Mouse (Mus musculus) cerebellum, adult 2 months (tissue): Measurements from ENCODE around the gene Scfd2. TPM values are rescaled to one million over a fixed set of nuclear protein-coding genes. Genes with fewer than 3 reads are reported as not detected.
A peak's percentile ranks its signal among the peaks of the same experiment; 100 is the strongest.

Experiments used
- DNase-seq, 2 experiments: peaks; one replicate each; pipeline ENCODE4 v3.0.0; 2021
- H3K27ac ChIP-seq: fragments of 200-500 bp; 2 replicates; pipeline ENCODE4 v1.5.1; 2012; ENCODE audit warnings: low read length, control low read depth, inconsistent platforms; ENCODE audit not compliant: insufficient read depth
- H3K27me3 ChIP-seq: fragments of 200-500 bp; 2 replicates; pipeline ENCODE4 v1.6.1; 2012; ENCODE audit warnings: inconsistent platforms, mild to moderate bottlenecking, low read length, moderate library complexity; ENCODE audit not compliant: control insufficient read depth, insufficient read depth
- H3K4me1 ChIP-seq: fragments of 200-500 bp; 2 replicates; pipeline ENCODE4 v1.6.1; 2011; ENCODE audit warnings: low read length; ENCODE audit not compliant: control insufficient read depth, insufficient read depth
- H3K4me3 ChIP-seq: fragments of 200-500 bp; replicated peaks from 2 replicates; pipeline ENCODE3; 2011; ENCODE audit warnings: mild to moderate bottlenecking, low read depth, low read length, control low read depth; ENCODE audit not compliant: insufficient read depth
- CTCF ChIP-seq: fragments of 200-500 bp; IDR thresholded peaks from 2 replicates; pipeline ENCODE4 v1.5.1; 2011; ENCODE audit warnings: low read depth, mild to moderate bottlenecking, control low read depth, low read length, moderate library complexity, borderline replicate concordance; ENCODE audit not compliant: insufficient read depth
- POLR2A ChIP-seq: fragments of 200-500 bp; IDR thresholded peaks from 2 replicates; pipeline ENCODE4 v1.6.1; 2011; ENCODE audit warnings: low read length, control low read depth, borderline replicate concordance; ENCODE audit not compliant: insufficient read depth
- WGBS: fragments of 180-500 bp; shearing (Covaris S2); methylation state at CpG from one replicate; pipeline ENCODE4 v1.1.7; 2018; 5-methylcytosine and 5-hydroxymethylcytosine counted together
- polyA plus RNA-seq: library from polyadenylated mRNA; depleted of rRNA; stranded (reverse); fragments of >200 nt; gene quantifications from 2 replicates; pipeline ENCODE4 v1.2.3, GENCODE M21; 2012

The Scfd2 gene
- polyA plus RNA-seq, 1 experiment, result 17.7 TPM

GRCm38 (mm10) chr5:74196307-74196618 is 335.3 kb downstream of the Scfd2 start:
- Histone ChIP-seq H3K27me3 (no peaks in the 10 kb centered on the region), H3K27ac (no peak overlapping the region), H3K4me3 (peak overlapping the region; percentile 19), H3K4me1 (peaks cover 7% of the 10 kb centered on the region)
- no peak for DNase-seq
- WGBS, result 26% methylated on average over 4 of the region's 4 CpGs
- TF ChIP-seq CTCF (no peak), POLR2A (no peak)

- H3K4me1 ChIP-seq, result peaks cover 7% of the 10 kb centered on the region
- 0 out of 2 replicates have a peak overlapping the region, but pooled peaks have one; percentile 9 for H3K27ac ChIP-seq
- 5% methylated on average over 27 of the region's 27 CpGs for WGBS
- H3K4me3 ChIP-seq, result peak overlapping the region; percentile 95
- TF ChIP-seq CTCF (no peak), POLR2A (no peak)
- no peaks in the 10 kb centered on the region for H3K27me3 ChIP-seq
- peak in 1 of 2 experiments; percentile 25 for DNase-seq
Measured at GRCm38 (mm10) chr5:74195614-74196306, 335.8 kb downstream of the Scfd2 start.

GRCm38 (mm10) chr5:74194841-74195613 is 336.5 kb downstream of the Scfd2 start, which contains the start of gene Rasl11b:
Rasl11b (plus strand) TSS chr5:74195286.
- WGBS, result under 1% methylated on average over 81 of the region's 82 CpGs
- TF ChIP-seq POLR2A (peak; percentile 89), CTCF (peak; percentile 5; the same call in 1 of the 2 replicates)
- H3K4me1 ChIP-seq, result no peaks in the 10 kb centered on the region; the same call in 1 of the 2 replicates
- peak within 1 kb of the TSS; percentile 95 for H3K4me3 ChIP-seq
- H3K27ac ChIP-seq, result peak within 1 kb of the TSS; percentile 9; the same call in 1 of the 2 replicates
- no peaks in the 10 kb centered on the region for H3K27me3 ChIP-seq
- peak; percentile 93 for DNase-seq

- Histone ChIP-seq H3K27ac (no peak overlapping the region), H3K4me3 (peak overlapping the region; percentile 52), H3K4me1 (no peaks in the 10 kb centered on the region; the same call in 1 of the 2 replicates), H3K27me3 (no peaks in the 10 kb centered on the region)
- TF ChIP-seq CTCF (no peak), POLR2A (no peak)
- peak; percentile 16 to 23 for DNase-seq
- 64% methylated on average over 16 of the region's 16 CpGs for WGBS
Measured at GRCm38 (mm10) chr5:74194027-74194840, 337.3 kb downstream of the Scfd2 start.

- DNase-seq, result no peak
- WGBS, result 93% methylated on average over 7 of the region's 7 CpGs
- no peak for TF ChIP-seq CTCF
- no peak for TF ChIP-seq POLR2A
- H3K27ac ChIP-seq, result no peak overlapping the region
- no peaks in the 10 kb centered on the region for H3K27me3 ChIP-seq
- no peaks in the 10 kb centered on the region; the same call in 1 of the 2 replicates for H3K4me1 ChIP-seq
- H3K4me3 ChIP-seq, result no peak overlapping the region
Measured at GRCm38 (mm10) chr5:74193626-74194025, 337.9 kb downstream of the Scfd2 start.

GRCm38 (mm10) chr5:74193008-74193407 is 338.6 kb downstream of the Scfd2 start:
- 89% methylated on average over 2 of the region's 2 CpGs for WGBS
- Histone ChIP-seq H3K4me3 (no peak overlapping the region), H3K4me1 (no peaks in the 10 kb centered on the region; the same call in 1 of the 2 replicates), H3K27me3 (no peaks in the 10 kb centered on the region), H3K27ac (no peak overlapping the region)
- DNase-seq, result no peak
- no peak for TF ChIP-seq POLR2A
- TF ChIP-seq CTCF, result no peak

GRCm38 (mm10) chr5:74190911-74191310 is 340.6 kb downstream of the Scfd2 start:
- Histone ChIP-seq H3K27ac (no peak overlapping the region), H3K4me3 (no peak overlapping the region), H3K27me3 (no peaks in the 10 kb centered on the region), H3K4me1 (no peaks in the 10 kb centered on the region)
- no peak for DNase-seq
- 94% methylated on average over 5 of the region's 5 CpGs for WGBS
- TF ChIP-seq POLR2A, result no peak
- TF ChIP-seq CTCF, result no peak

GRCm38 (mm10) chr5:74190161-74190491 is 341.4 kb downstream of the Scfd2 start:
- TF ChIP-seq CTCF (no peak), POLR2A (no peak)
- DNase-seq, result no peak
- H3K4me3 ChIP-seq, result no peak overlapping the region
- WGBS, result 15% methylated on average over 9 of the region's 9 CpGs
- H3K27me3 ChIP-seq, result no peaks in the 10 kb centered on the region
- H3K27ac ChIP-seq, result no peak overlapping the region
- H3K4me1 ChIP-seq, result no peaks in the 10 kb centered on the region
